Mouse (Mus musculus) layer of hippocampus, adult 2 months (tissue): ENCODE measurements around the gene BC048562. TPM values are rescaled to one million over a fixed set of nuclear protein-coding genes. Genes with fewer than 3 reads are reported as not detected.
A peak's percentile ranks its signal among the peaks of the same experiment; 100 is the strongest.

Experiments used
- DNase-seq, 2 experiments: peaks; one replicate each; pipeline ENCODE4 v3.0.0; 2022; ENCODE audit warnings: low spot score in 2 of 2
- H3K27ac ChIP-seq: fragments of 200-600 bp; 2 replicates; pipeline ENCODE4 v1.8.1; 2022
- H3K4me3 ChIP-seq: fragments of 200-600 bp; 2 replicates; pipeline ENCODE4 v1.8.1; 2022; ENCODE audit warnings: mild to moderate bottlenecking
- CTCF ChIP-seq: fragments of 200-600 bp; conservative IDR thresholded peaks from 2 replicates; pipeline ENCODE4 v1.8.1; 2022; ENCODE audit warnings: antibody characterized with exemption, mild to moderate bottlenecking, moderate library complexity
- total RNA-seq, 2 experiments: library from RNA; stranded (reverse); gene quantifications; 2 replicates each; pipeline ENCODE4 v1.2.3; 2021

The BC048562 gene
- total RNA-seq, 2 experiments from 2014 or later, result not detected

- peak; percentile 30 to 51 for DNase-seq
- H3K4me3 ChIP-seq, result no peak overlapping the region; the same call in 1 of the 2 replicates
- peak overlapping the region; percentile 85 for H3K27ac ChIP-seq
- no peak for TF ChIP-seq CTCF
Measured at GRCm38 (mm10) chr9:108453458-108453857, 17.2 kb downstream of the BC048562 start.

DNA sequence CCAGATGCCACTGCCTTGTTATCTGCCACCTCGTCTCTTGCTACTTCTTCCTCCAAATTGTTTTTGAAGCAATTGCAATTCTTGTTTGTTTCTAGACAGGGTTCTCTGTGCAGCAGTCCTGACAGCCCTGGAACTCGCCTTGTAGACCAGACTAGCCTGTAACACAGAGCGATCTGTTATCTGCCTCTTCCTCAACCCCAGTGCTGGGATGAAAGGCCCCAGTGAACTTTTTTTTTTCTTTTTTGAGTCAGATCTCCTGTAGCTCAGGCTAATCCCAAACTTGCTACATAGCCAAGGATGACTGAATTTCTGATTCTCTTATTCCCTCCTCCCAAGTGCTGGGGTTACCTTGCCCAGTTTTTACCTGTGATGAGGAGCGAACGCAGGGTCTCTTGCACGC is 18.1 kb downstream of the BC048562 start:
- no peak for DNase-seq
- no peak overlapping the region for H3K4me3 ChIP-seq
- peak overlapping the region; percentile 85 for H3K27ac ChIP-seq
- no peak for TF ChIP-seq CTCF

DNA sequence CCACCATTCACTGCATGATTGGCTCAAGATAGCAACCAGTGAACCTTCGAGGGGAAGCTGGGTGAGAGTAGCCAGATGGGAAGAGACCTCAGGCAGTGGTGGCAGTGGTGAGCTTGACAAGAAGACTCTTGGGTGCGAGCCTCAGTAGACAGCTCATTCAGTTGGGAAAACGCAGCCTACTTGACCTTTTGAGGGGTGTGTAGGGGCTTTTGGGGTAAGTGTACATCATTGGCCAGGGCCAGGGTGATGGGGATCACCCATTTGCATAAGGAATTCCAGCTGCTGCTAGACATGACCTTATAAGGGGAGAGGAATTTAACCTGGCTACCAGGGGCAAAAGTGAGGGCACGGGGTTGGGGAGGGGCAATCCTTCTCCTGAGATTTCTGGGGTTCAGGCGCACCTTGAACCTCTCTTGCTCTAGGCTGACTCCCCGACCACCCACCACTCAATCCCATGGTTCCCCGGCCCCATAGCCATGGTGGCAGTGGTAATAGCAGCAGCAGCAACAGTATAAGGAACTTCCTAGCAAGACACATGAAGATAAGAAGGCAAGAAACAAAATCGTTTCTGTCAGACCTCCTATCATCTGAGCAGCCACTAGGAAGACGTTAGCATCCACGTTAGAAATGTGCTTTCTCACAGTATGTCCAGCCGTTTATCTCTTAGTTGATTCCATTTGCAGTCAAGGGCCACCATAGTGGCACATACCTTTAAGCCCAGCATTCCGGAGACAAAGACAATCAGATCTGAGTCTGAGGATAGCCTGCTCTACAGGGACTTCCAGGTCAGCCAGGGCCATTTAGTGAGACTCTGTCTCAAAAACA is 19.7 kb downstream of the BC048562 start:
- H3K27ac ChIP-seq, result no peak overlapping the region
- no peak for TF ChIP-seq CTCF
- no peak for DNase-seq
- H3K4me3 ChIP-seq, result no peak overlapping the region

- H3K27ac ChIP-seq, result no peak overlapping the region
- DNase-seq, result no peak
Measured at GRCm38 (mm10) chr9:108456953-108457352, 20.7 kb downstream of the BC048562 start.

GRCm38 (mm10) chr9:108459939-108460318 is 23.6 kb downstream of the BC048562 start:
- DNase-seq, result no peak
- Histone ChIP-seq H3K27ac (peak overlapping the region; percentile 95), H3K4me3 (peak overlapping the region; percentile 98)
- TF ChIP-seq CTCF, result no peak

More at GRCm38 (mm10) chr9:108456953-108457352, 20.7 kb downstream of the BC048562 start:
- TF ChIP-seq CTCF, result no peak
- H3K4me3 ChIP-seq, result no peak overlapping the region

- Histone ChIP-seq H3K4me3 (peak within 1 kb of the TSS; percentile 98), H3K27ac (peak within 1 kb of the TSS; percentile 95)
- 0 out of 2 replicates have a peak, but pooled peaks have one; percentile 28 for TF ChIP-seq CTCF
- peak; percentile 87 to 88 for DNase-seq
Measured at GRCm38 (mm10) chr9:108460319-108461178, 24.3 kb downstream of the BC048562 start, which contains the start of gene Ccdc71. Ccdc71 (plus strand) TSS chr9:108460527.

- TF ChIP-seq CTCF, result no peak
- peak within 1 kb of the TSS; percentile 95 for H3K27ac ChIP-seq
- DNase-seq, result no peak
- H3K4me3 ChIP-seq, result peak within 1 kb of the TSS; percentile 98
Measured at GRCm38 (mm10) chr9:108461181-108461631, 24.9 kb downstream of the BC048562 start, which contains the start of gene Klhdc8b. Klhdc8b (minus strand) TSS chr9:108461581.

- DNase-seq, result no peak
- no peak for TF ChIP-seq CTCF
- peak overlapping the region; percentile 98 for H3K4me3 ChIP-seq
- no peak overlapping the region; the same call in 1 of the 2 replicates for H3K27ac ChIP-seq
Measured at GRCm38 (mm10) chr9:108461675-108462074, 25.4 kb downstream of the BC048562 start.

DNA sequence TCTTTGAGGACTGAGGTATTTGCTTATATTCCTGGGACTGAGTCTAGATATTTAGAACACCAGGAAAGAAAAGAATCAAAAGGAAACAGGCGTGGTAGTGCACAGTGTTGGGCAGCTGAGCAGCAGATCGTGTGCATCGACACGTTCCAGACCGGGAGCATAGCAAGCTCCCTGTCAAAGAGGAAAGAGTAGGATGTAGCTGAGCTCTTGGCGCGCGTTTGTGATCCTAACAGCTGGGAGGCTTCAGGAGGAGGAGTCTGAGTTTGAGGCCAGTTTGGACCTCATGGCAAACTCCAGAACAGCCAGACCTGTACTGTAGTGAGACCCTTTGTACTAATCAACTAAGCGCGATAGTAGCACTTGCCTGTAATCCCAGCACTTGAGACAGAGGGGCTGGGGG is 25.9 kb downstream of the BC048562 start:
- Histone ChIP-seq H3K27ac (no peak overlapping the region), H3K4me3 (no peak overlapping the region)
- DNase-seq, result no peak
- TF ChIP-seq CTCF, result no peak

- H3K4me3 ChIP-seq, result no peak overlapping the region
- DNase-seq, result no peak
- no peak overlapping the region for H3K27ac ChIP-seq
- no peak for TF ChIP-seq CTCF
Measured at GRCm38 (mm10) chr9:108463713-108464112, 27.4 kb downstream of the BC048562 start.

DNA sequence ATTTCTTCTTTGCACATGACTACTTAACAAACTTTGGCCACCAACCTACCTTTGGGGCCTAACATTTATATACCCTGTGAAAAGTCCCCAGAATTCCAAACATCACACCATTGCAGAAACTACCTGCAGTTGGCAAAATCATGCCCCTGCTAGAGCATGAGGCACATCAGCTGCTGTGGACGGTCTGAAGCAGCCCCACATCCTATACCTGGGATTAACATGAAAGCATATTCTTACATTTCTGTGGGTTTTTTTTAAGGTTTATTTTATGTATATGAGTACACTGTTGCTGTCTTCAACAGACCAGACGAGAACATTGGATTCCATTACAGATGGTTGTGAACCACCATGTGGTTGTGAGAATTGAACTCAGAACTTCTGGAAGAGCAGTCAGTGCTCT is 29.9 kb downstream of the BC048562 start:
- DNase-seq, result no peak
- TF ChIP-seq CTCF, result no peak
- H3K4me3 ChIP-seq, result no peak overlapping the region
- H3K27ac ChIP-seq, result no peak overlapping the region

- no peak for TF ChIP-seq CTCF
- no peak for DNase-seq
- Histone ChIP-seq H3K4me3 (no peak overlapping the region), H3K27ac (no peak overlapping the region)
Measured at GRCm38 (mm10) chr9:108469430-108469829, 33.1 kb downstream of the BC048562 start.

GRCm38 (mm10) chr9:108469845-108470244 is 33.6 kb downstream of the BC048562 start:
- TF ChIP-seq CTCF, result no peak
- Histone ChIP-seq H3K27ac (no peak overlapping the region), H3K4me3 (no peak overlapping the region)
- no peak for DNase-seq
